Mouse (Mus musculus) kidney, postnatal 10 days (tissue): ENCODE results near the gene Hmgn2.
A peak's percentile ranks its signal among the peaks of the same experiment; 100 is the strongest.
"Not testable (repeated sequence)": the region's sequence is repeated elsewhere in the genome, so short reads cannot be mapped to it uniquely, and the experiment has no call there.

ENCODE experiments used
- DNase-seq: peaks from one replicate; pipeline ENCODE4 v3.0.0; 2021; ENCODE audit warnings: mixed read lengths

Hmgn2 gene

DNA sequence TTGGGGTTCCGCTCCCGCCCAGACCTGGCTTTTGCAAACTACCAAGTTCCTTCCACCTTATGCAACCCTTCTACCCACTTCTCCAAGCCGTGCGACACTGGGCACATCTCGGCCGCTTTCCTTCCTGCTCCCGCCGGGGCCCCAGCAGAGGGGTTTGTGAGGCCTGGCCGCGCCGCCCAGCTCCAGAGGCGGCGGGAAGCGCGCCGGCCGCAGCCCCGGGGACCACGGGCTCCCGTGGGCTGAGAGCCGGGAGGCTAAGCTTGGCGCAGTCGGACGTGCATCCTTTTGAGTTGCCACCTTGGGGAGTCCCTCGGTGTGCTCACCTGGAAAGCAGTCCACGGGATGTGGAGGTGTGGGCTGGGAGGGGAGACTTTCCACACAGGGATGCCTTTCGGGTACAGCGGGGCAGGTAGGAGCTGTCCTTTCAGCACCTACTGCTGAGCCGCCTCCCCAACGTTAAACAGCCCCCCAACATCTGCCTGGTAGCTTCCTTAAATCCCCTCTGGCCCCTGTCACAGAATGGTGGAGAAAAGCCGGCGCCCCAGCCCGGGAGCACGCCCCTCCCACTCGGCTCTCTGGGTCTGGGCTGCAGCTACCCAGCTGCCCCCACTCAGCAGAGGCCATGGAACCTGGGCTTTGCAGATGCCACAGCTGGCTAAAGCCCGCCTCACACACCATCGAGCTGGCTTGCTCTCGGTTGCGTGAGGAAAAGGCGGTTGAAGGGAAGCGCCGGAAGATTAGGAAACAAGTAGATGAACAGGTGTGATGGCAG is at the start of gene Hmgn2:
Gene Hmgn2, minus strand, starts transcription at position 501 of the 772 bp plus-strand sequence.
- DNase-seq: peak; percentile 69

DNA sequence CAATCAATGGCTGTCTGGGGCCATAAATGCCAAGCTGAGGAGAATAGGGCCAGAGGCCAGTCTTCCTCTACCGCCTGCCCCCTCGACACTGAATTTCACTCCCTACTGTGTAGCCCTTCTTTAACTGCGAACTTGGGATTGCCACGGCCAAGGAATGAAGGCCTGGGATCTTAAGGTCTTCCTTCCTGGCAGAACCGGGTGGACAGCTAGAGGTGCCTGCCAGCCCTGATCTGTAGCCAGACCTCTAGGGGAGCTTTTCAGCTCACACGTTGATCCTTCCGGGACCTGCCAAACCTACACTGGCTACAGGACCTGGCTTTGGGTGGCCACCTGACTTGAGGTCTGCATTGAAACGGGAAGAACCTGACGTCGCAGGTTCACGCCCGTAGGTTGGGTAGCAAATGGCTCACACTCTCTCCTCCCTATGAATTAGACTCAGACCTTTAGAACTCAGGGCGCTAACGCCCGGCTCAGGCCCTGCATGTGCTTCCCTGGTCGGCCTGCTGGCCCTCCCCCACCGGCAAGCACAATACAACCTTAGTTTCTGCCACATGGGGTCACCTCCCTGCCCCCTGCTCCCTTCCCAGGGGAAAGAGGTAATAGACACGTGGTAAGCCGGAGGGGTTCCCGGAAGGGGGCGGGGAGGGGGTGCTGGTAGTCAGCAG is 48.9 kb upstream of the Hmgn2 start:
- DNase-seq: no peak

DNA sequence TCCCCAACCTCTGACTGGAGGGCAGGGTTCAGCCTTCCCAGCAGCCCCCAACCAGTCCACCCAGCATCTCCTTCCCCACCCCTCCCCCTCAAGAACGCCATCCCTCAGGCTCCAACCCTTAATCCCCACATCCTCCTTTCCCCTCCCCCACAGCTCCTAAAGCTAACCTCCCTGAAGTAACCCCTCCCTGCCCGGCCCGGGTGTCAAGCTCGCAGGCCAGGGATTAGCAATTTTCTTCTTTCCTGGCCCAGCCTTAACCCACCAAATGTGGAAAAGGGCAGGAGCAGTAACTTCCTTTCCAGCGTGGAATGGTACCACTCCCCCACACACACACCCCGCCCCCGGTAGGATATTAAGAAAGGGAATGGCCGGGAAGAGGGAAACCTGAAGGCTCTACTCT is 48.3 kb upstream of the Hmgn2 start:
- DNase-seq: no peak

DNA sequence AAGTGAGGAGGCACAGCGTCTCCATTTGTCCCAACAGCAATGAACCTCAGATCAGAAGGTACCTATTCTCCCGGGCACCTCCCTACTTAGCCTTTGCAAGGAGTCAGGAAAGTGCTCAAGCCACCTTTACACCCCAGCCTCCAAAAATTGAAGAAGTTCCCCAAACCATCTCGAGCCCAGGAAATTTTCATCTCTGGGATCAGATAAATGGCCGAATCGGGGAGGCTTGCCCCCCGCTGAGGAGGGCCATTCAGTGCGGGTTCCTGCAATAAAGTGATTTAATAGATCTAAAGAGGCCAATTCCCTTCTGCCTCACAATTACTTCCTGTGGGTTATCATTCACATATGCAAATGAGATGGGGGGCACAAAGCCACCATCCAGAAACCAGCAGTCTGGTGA is 47.8 kb upstream of the Hmgn2 start:
- DNase-seq: no peak

DNA sequence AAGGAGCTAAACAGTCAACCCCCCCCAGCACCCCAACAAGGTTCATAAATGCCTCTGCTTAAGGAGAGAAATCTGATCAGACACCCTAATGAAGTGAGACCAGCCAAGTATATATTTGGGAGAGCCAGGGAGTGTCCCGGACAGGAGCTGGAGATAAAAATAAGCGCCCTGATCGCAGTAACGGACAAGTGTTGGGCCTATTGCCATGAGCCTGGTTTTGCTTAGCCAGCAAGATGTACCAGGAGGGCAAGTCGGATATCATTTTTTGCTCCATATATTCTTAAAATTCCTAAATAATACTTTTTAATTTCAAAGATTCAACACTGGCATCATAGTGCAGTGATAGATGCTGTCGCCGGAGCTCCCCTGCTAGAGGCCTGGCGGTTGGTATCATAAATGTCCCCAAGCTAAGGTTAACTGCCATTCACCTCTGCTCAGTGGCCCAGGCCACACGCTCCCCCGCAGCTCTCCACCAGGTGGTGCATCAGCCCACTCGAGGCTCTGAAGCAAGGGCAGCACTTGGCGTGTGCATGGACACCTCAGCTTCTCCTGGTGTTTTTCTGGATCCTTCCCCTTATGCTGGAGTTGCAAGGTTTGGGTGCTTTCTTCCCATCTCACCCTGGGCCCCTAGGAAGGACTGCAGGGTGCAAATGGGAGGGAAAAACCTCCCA is 44.5 kb upstream of the Hmgn2 start:
- DNase-seq: no peak

DNA sequence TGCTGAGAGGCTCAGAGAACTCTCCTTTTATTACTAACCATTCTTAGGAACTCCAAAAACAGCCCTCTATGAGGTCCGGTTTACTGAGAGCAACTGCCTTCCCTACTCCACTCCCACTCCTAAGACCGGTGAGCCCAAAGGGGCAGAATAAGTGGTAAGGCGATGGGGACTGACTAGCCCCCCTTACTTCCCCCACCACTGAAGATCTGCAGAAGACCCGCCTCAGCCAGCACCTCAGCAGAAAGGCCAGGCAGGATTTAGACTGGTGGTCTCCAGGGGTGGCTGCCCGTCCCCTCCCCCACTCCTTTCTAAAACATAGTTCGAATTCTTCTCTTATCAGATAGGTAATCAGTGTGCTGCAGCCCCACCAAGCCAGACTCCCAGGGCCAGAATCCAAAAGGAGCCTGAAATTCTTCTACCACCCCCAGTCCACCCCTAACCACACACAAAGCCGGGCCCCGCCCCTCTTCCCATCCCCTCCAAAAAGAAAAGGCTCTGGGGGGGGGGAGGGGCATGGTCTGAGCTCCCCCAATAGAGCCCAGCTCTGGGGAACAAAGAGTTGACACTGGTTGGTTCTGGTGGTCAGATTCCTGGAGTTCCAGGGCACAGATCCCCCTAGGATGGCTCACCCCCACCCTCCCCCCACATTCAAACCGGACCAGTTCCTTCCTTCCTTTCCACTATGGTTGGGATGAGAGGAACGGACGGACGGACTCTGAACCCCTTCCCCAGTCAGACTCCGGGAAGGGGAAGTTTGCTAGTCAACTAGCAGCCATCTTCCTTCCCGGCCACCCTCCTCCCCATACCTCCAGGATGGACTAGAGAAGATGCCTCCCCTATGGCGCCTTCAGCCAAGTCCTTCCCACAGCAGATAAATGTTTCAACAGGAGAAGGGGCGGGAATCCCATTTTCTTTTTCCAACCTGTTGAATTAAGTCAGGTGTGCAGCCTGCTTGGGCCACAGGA is 43.3 kb upstream of the Hmgn2 start:
- no peak for DNase-seq

DNA sequence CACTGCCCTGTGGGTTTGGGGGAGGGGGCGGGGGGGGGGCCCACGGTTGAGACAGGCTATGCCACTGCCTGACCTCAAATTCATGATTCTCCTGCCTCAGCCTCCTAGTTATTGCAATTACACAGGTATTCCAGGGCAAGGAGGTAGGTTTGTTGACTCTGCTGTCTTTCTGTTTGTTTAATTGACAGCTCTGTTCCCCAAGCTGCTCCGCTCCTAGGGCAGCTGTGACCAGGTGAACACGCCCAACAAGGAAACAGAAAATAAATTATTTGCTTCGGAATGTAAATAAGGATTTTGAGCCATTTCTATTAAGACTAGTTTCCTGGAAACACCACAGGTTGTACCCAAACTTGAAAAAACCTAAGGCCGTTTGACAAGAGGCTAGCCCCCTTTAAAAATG is 41.3 kb upstream of the Hmgn2 start:
- DNase-seq: no peak

DNA sequence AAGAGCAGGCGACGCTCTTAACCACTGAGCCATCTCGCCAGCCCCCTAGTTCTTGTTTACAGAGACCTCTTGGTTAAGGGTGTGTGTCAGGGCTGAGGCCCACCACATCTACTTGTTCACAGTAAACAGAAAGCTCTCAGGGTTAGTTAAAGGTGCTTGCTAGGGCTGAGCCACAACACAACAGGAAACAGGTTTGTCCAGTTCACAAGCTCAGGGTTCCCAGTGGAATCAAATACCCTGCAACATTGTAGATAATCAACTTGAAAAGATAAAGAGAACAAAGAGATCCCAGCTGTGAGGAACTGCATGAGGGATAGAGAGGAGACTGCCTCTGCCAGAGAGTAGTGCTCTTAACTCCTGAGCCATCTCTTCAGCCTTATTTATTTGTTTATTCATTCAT is 38.4 kb upstream of the Hmgn2 start:
- DNase-seq: no peak

DNA sequence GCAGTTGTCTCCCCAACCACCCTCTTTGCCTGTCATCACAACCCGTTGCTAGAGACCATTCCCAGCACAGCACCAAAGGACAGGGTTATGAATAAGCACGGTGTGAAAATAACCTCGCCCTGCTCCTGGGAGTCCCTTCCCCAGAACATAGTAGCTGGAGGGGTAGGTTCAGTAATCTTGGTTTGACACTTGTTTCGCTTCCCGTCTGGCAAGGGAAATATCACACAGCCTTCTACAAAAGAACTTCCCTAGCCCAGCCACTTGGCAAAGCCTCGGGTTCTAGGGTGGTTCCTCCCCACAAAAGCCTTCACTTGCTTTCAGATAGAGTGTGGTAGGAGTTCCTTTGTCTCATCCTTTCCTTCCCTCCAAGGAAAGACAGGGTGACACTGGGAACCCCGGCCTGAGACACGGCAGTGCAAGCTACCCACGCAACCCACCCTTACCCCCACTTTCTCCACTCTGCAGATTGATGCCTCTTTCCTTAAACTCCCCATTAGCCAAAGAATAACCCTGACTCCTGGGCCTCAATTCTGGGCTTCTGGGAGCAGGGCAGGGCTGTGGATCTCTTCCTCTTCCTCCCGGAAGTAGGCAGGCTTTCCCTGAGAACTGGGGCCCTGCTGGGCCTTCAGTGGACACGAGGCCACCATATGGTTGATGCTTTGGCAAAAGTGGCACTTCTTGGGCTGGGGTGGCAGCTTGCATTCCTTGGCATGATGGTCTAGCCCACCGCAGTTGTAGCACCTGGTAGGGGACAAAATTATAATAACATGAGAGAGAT is 37.3 kb upstream of the Hmgn2 start:
- DNase-seq: no peak

DNA sequence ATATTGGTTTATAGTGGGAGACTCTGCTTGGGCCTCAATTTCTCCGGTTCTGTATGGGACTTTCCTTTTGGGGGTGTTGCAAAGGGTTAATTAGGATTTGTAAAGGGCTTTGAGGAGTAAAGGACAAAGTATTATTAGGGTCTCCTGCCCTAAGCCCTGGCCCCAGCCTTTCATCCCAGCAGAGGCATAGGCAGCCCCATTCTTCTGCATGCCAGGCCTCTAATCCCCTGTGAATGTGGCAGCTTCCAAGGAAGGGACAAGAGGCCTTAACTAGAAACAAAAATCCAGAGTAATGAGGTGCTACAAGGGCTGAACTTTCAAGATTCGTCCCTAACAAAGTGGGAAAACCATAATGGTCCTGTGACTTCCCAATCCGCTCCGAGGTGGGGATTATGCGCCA is 34.5 kb upstream of the Hmgn2 start:
- no peak for DNase-seq

DNA sequence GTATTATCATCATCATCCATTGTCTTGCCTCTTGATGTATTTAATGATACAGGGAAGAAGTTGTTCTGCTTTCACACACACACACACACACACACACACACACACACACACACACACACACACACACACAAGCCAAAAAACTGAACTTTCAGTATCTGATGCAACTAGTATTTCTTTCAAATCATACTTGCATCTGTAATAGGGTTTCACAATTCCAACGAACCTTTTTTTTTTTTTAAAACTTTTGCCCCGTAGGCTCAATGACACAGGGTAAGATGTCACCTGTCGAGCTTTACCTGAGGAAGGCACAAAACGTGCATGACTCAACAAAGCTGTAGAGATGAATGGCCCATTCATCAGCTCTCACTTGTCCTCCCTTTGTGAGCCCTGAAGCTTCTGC is 33.8 kb upstream of the Hmgn2 start:
- no peak for DNase-seq

DNA sequence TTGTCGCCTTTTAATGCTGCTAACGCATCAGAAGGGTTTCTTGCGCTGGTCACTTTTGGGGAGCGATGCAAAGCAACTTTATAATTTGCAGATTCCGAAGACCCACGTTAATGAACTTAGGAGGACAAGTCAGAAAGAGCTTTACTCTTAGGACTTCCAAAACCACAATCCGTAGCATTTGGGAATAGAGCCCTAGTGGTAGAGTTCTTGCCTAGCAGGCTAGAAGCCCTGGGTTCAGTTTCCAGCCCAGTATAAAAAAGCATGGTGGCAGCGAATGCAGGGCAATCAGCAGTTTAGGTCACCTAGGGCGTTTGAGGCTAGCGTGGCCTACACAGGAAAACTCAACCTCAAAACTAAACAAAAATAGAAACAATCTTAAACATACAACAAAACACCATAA is 33.3 kb upstream of the Hmgn2 start:
- no peak for DNase-seq

DNA sequence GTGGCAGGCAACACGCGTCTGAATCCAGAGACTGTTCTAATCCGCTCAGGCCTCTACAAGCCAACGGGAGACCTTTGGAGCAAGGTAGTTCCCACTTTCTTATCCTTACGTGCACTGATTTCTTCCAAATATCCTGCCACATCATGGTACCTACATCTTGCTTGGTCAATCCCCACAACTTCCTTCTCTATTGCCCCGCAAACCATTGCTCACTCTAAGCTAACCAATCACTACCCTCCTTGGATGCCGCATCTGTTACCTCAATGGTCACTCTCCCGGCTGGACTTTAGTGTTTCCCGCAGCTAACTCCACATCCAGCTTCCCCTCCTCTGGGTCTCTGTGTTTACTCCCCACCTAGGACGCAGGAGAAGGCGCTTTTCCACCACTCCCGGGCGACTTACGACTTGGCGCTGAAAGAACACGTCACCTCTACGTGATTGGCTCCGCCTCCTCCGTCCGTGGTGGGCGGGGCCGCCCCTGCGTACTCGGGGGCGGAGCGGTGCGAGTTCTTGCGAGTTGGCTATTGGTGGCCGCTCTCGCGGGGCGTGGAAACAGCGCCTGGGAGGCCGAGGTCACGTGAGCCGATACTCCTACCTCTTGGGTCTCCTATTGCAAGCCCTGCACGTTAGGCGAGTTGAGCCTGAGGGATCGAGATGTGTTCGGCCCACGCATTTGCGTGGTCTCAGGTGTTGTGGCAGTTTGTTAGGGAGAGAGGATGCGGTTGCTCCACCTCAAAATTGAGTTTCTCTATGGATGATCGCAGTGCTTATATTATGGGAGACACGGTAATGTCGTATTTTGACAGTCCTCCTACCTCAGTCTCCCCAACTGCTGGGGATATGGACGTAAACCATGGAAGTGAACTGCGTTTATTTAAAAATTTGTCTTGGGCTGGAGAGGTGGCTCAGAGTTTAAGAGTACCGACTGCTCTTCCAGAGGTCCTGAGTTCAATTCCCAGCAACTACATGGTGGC is 32.3 kb upstream of the Hmgn2 start, which contains the start of gene Dhdds:
Gene Dhdds, minus strand, starts transcription at position 453 of the 973 bp plus-strand sequence.
- DNase-seq: peak; percentile 97

DNA sequence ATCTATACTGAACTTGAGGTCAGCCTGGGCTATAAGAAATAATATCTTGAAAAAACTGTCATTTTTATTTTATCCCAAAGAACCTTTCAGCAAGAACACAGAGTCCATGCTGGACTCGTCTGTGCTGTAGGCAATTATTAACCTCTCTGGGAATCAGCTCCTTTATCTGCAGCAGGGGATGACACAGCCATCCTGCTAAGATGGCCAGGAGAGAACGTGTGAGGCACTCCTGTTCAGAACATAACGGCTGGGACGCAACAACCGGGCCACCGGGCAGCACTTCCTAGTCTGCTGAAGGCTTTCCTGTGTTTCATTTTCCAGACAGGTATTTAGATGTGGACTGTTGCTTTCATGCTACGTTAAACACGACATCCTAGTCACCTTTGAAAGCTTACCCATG is 26.2 kb upstream of the Hmgn2 start:
- DNase-seq: no peak

DNA sequence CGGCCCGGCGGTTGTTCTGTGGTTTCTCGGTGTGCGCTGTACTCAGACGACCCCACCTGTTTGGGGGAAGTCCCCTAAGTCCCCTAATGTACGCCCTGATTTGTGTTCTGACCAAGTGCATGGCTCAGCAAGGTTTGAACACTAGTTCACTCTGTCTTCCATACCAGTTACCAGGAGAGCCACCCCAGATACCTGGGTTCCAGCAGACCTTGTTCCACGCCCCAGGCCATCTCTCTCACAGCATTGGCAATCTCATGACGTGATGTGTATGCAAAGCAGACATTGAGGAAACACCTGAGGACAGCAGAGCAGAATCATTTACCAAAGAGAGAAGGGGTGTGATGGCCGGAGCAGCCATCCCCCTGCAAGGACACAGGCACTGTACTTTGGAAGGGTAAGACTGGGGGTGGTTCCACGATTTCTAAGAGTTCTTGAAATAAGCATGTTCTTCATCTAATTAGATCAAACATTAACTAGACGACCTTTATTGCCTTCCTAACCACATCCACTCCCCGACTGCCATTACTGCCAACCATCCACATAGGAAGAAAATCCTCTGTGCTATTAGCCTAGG is 22.7 kb upstream of the Hmgn2 start:
- DNase-seq: no peak

DNA sequence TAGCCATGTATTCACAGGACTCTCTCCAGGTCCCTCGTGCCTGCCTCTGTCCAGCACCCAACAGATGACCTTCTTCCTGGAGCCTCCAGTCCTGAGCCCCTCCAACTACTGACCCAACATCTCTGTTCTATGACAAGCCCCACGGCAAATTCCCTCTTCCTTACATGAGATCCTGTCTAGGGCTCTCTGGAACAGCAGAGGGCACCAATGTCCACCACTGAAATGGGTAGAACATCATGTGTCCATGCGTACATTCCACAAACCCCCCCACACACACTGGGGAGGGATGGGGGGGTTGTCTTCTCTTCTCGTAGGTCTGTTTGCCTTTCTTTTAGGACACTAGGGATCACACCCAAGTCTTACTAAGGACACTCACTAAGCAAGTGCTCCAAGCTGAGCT is 21.6 kb upstream of the Hmgn2 start:
- no peak for DNase-seq

DNA sequence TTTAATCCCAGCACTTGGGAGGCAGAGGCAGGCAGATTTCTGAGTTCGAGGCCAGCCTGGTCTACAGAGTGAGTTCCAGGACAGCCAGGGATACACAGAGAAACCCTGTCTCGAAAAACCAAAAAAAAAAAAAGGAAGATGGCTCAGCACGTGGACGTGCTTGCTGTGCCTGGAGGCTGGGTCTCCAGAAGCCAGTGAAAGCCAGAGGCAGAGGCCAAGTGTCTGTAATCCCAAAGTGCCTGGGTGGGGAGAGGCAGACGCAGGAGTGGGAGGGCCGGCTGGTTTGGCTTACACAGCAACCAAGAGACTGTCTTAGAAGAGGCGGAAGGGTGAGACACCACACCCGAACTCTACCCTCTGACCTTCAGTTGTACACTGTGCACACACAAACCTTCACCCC is 19.8 kb upstream of the Hmgn2 start:
- DNase-seq: not testable (repeated sequence)

DNA sequence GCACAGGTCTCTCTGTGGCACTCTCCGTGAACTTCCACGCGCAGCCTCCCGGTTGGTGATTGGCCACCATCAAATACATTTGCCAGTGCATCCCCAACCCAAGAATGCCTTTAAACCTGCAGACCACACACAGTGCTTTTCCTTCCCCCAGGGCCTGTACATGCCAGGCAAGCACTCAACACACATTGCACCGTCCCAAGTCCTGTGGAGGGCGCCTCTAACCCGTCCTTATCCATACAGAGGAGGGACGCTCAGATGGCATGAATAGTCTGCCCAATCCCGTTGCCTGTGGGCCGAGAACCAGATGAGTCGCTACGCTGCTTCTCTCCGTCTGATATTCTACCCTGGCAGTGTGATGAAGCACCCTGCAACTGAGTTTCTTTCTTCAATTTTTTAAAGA is 14.5 kb upstream of the Hmgn2 start:
- no peak for DNase-seq

DNA sequence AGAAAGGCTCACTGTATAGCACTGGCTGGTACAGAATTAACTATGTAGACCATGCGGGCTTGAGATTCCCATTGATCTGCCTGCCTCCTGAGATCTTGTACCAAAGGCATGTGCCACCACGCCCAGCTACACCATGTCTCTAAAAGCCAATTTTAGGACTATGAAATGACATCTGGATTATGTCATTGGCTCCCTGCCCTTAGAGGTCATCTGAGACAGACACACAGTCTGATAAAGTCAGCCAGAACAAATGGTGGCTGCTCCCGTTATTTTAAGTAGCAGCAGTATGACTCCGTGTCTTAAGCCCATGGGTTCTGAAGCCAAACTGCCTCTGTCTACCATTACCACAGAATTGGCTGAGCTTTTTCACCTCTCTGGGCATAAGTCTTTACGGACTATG is 12.0 kb upstream of the Hmgn2 start:
- no peak for DNase-seq

DNA sequence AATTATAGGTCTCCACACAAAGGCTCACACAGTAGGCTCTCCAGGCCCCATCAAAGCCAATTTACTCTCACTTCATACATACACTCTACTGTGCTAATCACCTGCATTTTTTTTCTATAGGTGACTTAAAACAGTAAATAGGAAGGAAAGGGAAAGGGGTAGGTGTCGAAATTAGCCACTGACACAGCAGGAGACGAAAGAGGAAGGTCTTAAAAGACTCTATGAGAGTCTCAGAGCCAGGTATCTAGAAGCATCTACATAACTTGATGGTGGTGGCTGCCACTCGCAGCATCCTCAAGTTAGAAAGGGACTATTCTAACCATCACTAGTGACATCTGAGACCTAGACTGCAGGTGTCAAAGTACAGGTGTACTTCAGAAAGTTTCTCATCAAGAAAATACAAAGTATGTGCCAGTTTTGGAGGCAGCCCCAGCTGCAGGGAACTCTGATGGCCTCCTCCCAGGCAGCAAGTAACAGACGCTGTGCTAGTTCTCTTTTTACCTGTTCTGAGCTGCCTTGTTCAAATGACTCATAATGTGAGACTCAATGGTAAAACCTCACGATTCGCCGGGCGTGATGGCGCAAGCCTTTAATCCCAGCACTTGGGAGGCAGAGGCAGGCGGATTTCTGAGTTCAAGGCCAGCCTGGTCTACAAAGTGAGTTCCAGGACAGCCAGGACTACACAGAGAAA is 9.7 kb upstream of the Hmgn2 start:
- DNase-seq: no peak
